Mouse (Mus musculus): Measurements from ENCODE around the gene Pwwp2b. TPM values are rescaled to one million over a fixed set of nuclear protein-coding genes. Genes with fewer than 3 reads are reported as not detected.
A peak's percentile ranks its signal among the peaks of the same experiment; 100 is the strongest.

Pwwp2b gene
- 3.4 and 4.4 TPM in 2 replicates for polyA plus RNA-seq (2014; fragmentation: Nextera tagmentation; extraction: Ambion mirVana)

DNA sequence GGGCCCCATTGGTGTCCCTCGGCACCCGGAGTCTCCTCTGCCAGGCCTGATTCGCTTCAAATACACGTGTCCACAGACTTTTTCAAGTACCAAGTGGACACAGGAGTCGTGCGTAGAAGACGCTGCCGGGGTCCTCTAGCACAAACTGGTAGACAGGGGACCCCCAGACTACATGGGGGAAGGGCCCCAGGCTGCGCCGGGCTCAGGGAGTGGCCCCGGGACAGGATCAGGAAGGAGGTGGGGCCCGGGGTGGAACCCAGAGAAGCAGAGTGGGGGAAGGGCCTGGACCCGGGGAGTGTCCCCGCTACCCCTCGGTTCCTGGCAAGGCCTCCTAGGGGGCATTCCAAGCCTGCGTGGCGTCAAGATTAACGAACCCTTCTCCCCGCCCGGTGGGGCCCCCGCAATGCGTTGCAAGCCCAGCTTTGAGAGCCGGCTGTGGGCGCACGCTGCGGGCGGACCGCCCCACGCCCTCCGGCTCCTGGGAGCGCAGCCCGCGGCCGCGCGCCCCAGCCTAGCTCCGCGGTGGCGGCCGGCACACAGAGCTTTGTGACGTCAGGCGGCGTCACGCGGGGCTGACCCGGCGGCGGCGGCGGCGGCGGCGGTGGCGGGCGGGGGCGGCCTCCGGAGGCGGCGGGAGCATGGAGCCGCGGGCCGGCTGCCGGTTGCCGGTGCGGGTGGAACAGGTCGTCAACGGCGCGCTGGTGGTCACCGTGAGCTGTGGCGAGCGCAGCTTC, at the start of gene Pwwp2b:
Gene Pwwp2b (plus strand): TSS at position 602 of the 734 bp plus-strand sequence.
- WGBS: 1% methylated on average over 51 of the region's 72 CpGs
- peak within 1 kb of the TSS; percentile 95 for H3K4me2 ChIP-seq (replicated peaks; ENCODE audit: low read depth, low read length)
- peak within 1 kb of the TSS; percentile 55 for H3K4me3 ChIP-seq (ENCODE audit: low read depth, low read length)
- no peak within 1 kb of the TSS; the same call in 1 of the 2 replicates for H3K27ac ChIP-seq (ENCODE audit: low read depth, low read length)
- peak; percentile 81 for ATAC-seq (ENCODE audit: low FRiP score)
- DNase-seq (ENCODE audit: low spot score): peak; percentile 85
- H3K9me3 ChIP-seq (ENCODE audit: control insufficient read depth, low read length): no peaks in the 10 kb centered on the region
- peaks cover 20% of the 10 kb centered on the region; the same call in 1 of the 2 replicates for H3K27me3 ChIP-seq (ENCODE audit: control insufficient read depth, insufficient read depth, low read length)
- H3K36me3 ChIP-seq (ENCODE audit: control insufficient read depth, insufficient read depth, low read length): no peaks in the 10 kb centered on the region
- H3K4me1 ChIP-seq (replicated peaks; ENCODE audit: control insufficient read depth, insufficient read depth, low read length): peaks cover 13% of the 10 kb centered on the region
- H3K9ac ChIP-seq (ENCODE audit: low read depth, low read length): peak within 1 kb of the TSS; percentile 77

DNA sequence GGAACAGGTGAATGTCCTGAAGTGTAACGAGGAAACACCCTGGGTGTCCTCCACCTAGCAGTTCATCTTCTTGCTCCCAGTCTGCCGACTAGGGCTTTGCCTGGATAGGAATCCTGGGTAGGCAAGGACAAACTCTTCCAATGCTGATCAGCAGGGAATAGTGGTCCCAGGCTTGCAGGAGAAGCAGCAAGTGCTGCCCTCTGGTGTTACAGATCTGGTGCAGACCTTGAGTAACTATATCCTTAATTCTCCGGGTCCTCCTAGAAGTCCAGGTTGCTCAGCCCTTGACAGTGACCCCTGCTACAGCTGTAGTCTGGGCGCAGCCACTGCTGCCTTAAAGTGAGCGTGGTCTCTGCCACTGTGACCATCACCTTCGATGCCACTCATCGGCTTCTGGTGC, 48.2 kb upstream of the Pwwp2b start:
- H3K4me2 ChIP-seq (replicated peaks; ENCODE audit: low read depth, low read length): no peak overlapping the region
- no peak overlapping the region for H3K9ac ChIP-seq (ENCODE audit: low read depth, low read length)
- DNase-seq (ENCODE audit: low spot score): peak; percentile 80
- no peaks in the 10 kb centered on the region for H3K9me3 ChIP-seq (ENCODE audit: control insufficient read depth, low read length)
- WGBS: 36% methylated on average over 7 of the region's 7 CpGs
- no peaks in the 10 kb centered on the region for H3K36me3 ChIP-seq (ENCODE audit: control insufficient read depth, insufficient read depth, low read length)
- no peak overlapping the region for H3K4me3 ChIP-seq (ENCODE audit: low read depth, low read length)
- H3K27me3 ChIP-seq (ENCODE audit: control insufficient read depth, insufficient read depth, low read length): no peaks in the 10 kb centered on the region
- ATAC-seq (ENCODE audit: low FRiP score): no peak
- no peaks in the 10 kb centered on the region for H3K4me1 ChIP-seq (replicated peaks; ENCODE audit: control insufficient read depth, insufficient read depth, low read length)
- no peak overlapping the region for H3K27ac ChIP-seq (ENCODE audit: low read depth, low read length)

DNA sequence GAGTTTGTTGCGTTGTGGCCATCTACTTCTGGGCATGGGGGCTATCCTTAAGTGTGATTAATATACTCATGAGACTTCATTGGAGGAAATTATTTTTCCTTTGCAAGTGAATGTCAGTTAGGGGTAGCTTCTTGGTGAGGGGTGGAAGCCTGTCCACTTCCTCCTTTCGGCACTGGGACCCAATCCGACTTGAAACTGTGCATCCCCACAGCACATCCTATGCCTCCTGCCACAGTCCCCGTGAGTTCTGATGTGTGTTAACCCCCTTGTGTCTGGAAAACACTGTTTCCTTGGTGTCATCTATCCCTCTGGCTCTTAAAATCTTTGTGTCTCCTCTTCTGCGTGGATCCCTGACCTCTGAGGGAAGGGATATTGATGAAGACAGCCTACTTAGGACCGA, 47.1 kb upstream of the Pwwp2b start:
- ATAC-seq (ENCODE audit: low FRiP score) (no peak), DNase-seq (ENCODE audit: low spot score) (no peak)
- Histone ChIP-seq H3K4me1 (replicated peaks; ENCODE audit: control insufficient read depth, insufficient read depth, low read length) (no peaks in the 10 kb centered on the region), H3K4me2 (replicated peaks; ENCODE audit: low read depth, low read length) (no peak overlapping the region), H3K36me3 (ENCODE audit: control insufficient read depth, insufficient read depth, low read length) (no peaks in the 10 kb centered on the region), H3K9ac (ENCODE audit: low read depth, low read length) (no peak overlapping the region), H3K4me3 (ENCODE audit: low read depth, low read length) (no peak overlapping the region), H3K27ac (ENCODE audit: low read depth, low read length) (no peak overlapping the region), H3K27me3 (ENCODE audit: control insufficient read depth, insufficient read depth, low read length) (no peaks in the 10 kb centered on the region), H3K9me3 (ENCODE audit: control insufficient read depth, low read length) (no peaks in the 10 kb centered on the region)
- WGBS: 61% methylated on average over 6 of the region's 6 CpGs

DNA sequence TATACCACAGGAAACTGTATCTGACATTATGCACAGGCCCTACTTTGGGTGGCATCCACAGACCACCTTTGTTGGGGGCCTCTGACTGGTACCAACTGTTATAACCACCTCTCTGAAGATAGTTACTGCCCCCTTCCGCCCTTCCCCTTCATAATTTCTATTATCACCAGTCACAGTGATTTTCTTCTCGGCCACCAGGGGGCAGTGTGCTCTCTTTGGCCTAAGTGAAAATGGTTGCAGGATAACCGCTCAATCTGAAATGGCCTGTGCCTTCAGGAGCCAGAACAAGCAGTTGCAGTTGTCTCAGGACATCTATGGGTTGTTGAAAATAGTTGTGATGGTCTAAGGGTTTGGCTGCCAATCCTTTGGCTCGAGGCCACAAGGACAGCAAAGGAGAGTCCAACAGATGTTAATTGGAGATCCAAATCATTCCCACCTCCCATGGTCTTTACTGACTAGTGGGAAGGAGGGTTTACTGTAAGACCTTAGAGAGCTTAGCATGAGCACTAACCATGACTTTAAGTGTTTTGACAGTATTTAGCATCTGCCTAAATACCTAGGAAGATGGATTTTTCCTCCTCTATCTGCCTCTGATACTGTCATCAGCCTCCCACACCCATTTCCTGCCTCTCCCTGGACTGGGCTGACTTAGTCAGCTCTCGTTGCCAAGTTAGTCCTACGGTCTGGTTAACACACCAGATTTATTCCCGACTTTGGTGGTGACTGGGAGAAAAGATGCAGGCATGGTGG, 40.1 kb upstream of the Pwwp2b start:
- Histone ChIP-seq H3K27ac (ENCODE audit: low read depth, low read length) (no peak overlapping the region), H3K27me3 (ENCODE audit: control insufficient read depth, insufficient read depth, low read length) (no peaks in the 10 kb centered on the region), H3K4me3 (ENCODE audit: low read depth, low read length) (no peak overlapping the region), H3K4me1 (replicated peaks; ENCODE audit: control insufficient read depth, insufficient read depth, low read length) (no peaks in the 10 kb centered on the region), H3K36me3 (ENCODE audit: control insufficient read depth, insufficient read depth, low read length) (no peaks in the 10 kb centered on the region), H3K4me2 (replicated peaks; ENCODE audit: low read depth, low read length) (no peak overlapping the region), H3K9ac (ENCODE audit: low read depth, low read length) (no peak overlapping the region), H3K9me3 (ENCODE audit: control insufficient read depth, low read length) (no peaks in the 10 kb centered on the region)
- WGBS: 31% methylated on average over 7 of the region's 7 CpGs
- ATAC-seq (ENCODE audit: low FRiP score): no peak
- peak; percentile 84 for DNase-seq (ENCODE audit: low spot score)

- DNase-seq (ENCODE audit: low spot score) (no peak), ATAC-seq (ENCODE audit: low FRiP score) (no peak)
- WGBS: 90% methylated on average over 4 of the region's 4 CpGs
- H3K4me2 ChIP-seq (replicated peaks; ENCODE audit: low read depth, low read length): no peak overlapping the region
- no peaks in the 10 kb centered on the region for H3K9me3 ChIP-seq (ENCODE audit: control insufficient read depth, low read length)
- no peak overlapping the region for H3K27ac ChIP-seq (ENCODE audit: low read depth, low read length)
- H3K36me3 ChIP-seq (ENCODE audit: control insufficient read depth, insufficient read depth, low read length): no peaks in the 10 kb centered on the region
- H3K4me1 ChIP-seq (replicated peaks; ENCODE audit: control insufficient read depth, insufficient read depth, low read length): no peaks in the 10 kb centered on the region
- no peaks in the 10 kb centered on the region for H3K27me3 ChIP-seq (ENCODE audit: control insufficient read depth, insufficient read depth, low read length)
- no peak overlapping the region for H3K9ac ChIP-seq (ENCODE audit: low read depth, low read length)
- no peak overlapping the region for H3K4me3 ChIP-seq (ENCODE audit: low read depth, low read length)
Observed at GRCm38 (mm10) chr7:139208773-139209095, 39.5 kb upstream of the Pwwp2b start.

DNA sequence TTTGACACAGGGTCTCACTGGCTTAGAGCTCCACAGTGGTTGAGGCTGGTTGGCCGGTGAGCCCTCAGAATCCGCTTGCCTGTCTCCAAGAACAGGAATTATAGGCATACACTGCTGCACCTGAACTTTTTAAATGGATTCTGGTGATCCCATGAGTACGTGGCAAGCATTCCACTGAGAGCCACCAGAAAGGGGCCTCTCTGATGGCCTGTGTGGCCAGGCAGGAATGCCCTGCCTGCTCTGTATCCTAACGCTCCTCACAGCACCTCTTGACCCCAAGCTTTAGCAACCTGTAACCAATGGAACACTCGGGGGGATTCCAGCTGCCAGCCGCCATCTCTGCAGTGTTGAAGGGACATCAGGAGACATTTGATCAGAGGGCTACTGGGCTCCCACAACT, 36.5 kb upstream of the Pwwp2b start:
- Histone ChIP-seq H3K27ac (ENCODE audit: low read depth, low read length) (no peak overlapping the region), H3K9me3 (ENCODE audit: control insufficient read depth, low read length) (no peaks in the 10 kb centered on the region), H3K9ac (ENCODE audit: low read depth, low read length) (0 out of 2 replicates have a peak overlapping the region, but pooled peaks have one; percentile 7), H3K4me2 (replicated peaks; ENCODE audit: low read depth, low read length) (no peak overlapping the region), H3K27me3 (ENCODE audit: control insufficient read depth, insufficient read depth, low read length) (no peaks in the 10 kb centered on the region), H3K36me3 (ENCODE audit: control insufficient read depth, insufficient read depth, low read length) (no peaks in the 10 kb centered on the region), H3K4me3 (ENCODE audit: low read depth, low read length) (no peak overlapping the region), H3K4me1 (replicated peaks; ENCODE audit: control insufficient read depth, insufficient read depth, low read length) (no peaks in the 10 kb centered on the region)
- DNase-seq (ENCODE audit: low spot score) (no peak), ATAC-seq (ENCODE audit: low FRiP score) (no peak)
- WGBS: 82% methylated on average over 6 of the region's 6 CpGs

GRCm38 (mm10) chr7:139212754-139213745, 35.2 kb upstream of the Pwwp2b start, which contains the start of the genes Lrrc27 and Stk32c:
Lrrc27 (plus strand) TSS chr7:139212988.
Stk32c (minus strand) TSS chr7:139213307.
- peak within 1 kb of the TSS; percentile 45 for H3K4me2 ChIP-seq (replicated peaks; ENCODE audit: low read depth, low read length)
- H3K9me3 ChIP-seq (ENCODE audit: control insufficient read depth, low read length): no peaks in the 10 kb centered on the region
- peak within 1 kb of the TSS; percentile 70 for H3K9ac ChIP-seq (ENCODE audit: low read depth, low read length)
- 3% methylated on average over 53 of the region's 53 CpGs for WGBS
- ATAC-seq (ENCODE audit: low FRiP score): peak; percentile 97
- DNase-seq (ENCODE audit: low spot score): peak; percentile 98
- H3K27me3 ChIP-seq (ENCODE audit: control insufficient read depth, insufficient read depth, low read length): no peaks in the 10 kb centered on the region
- H3K36me3 ChIP-seq (ENCODE audit: control insufficient read depth, insufficient read depth, low read length): no peaks in the 10 kb centered on the region
- H3K4me3 ChIP-seq (ENCODE audit: low read depth, low read length): peak within 1 kb of the TSS; percentile 46
- no peaks in the 10 kb centered on the region for H3K4me1 ChIP-seq (replicated peaks; ENCODE audit: control insufficient read depth, insufficient read depth, low read length)
- peak within 1 kb of the TSS; percentile 83 for H3K27ac ChIP-seq (ENCODE audit: low read depth, low read length)

GRCm38 (mm10) chr7:139213751-139214150, 34.5 kb upstream of the Pwwp2b start:
- Histone ChIP-seq H3K27me3 (ENCODE audit: control insufficient read depth, insufficient read depth, low read length) (no peaks in the 10 kb centered on the region), H3K27ac (ENCODE audit: low read depth, low read length) (no peak overlapping the region), H3K4me1 (replicated peaks; ENCODE audit: control insufficient read depth, insufficient read depth, low read length) (no peaks in the 10 kb centered on the region), H3K4me2 (replicated peaks; ENCODE audit: low read depth, low read length) (peak overlapping the region; percentile 45; the same call in 1 of the 2 replicates), H3K36me3 (ENCODE audit: control insufficient read depth, insufficient read depth, low read length) (no peaks in the 10 kb centered on the region), H3K4me3 (ENCODE audit: low read depth, low read length) (peak overlapping the region; percentile 26), H3K9ac (ENCODE audit: low read depth, low read length) (no peak overlapping the region), H3K9me3 (ENCODE audit: control insufficient read depth, low read length) (no peaks in the 10 kb centered on the region)
- 63% methylated on average over 3 of the region's 3 CpGs for WGBS
- no peak for ATAC-seq (ENCODE audit: low FRiP score)
- DNase-seq (ENCODE audit: low spot score): no peak
